Mouse (Mus musculus) G1E (cell line): ENCODE data around the gene Atp5b.

ENCODE experiments used
- CTCF ChIP-seq: IDR thresholded peaks from 2 replicates; pipeline ENCODE4 v1.5.1; 2012; ENCODE audit warnings: low read depth, low read length, inconsistent platforms, mixed read lengths
- GATA1 ChIP-seq: IDR thresholded peaks from 2 replicates; pipeline ENCODE4 v1.6.1; 2012; ENCODE audit warnings: borderline replicate concordance, low read length, inconsistent platforms, mixed read lengths

- TF ChIP-seq CTCF: no peak
- no peak for TF ChIP-seq GATA1
Measured at GRCm38 (mm10) chr10:128128143-128128542, 45.1 kb downstream of the Atp5b start.
